Mouse (Mus musculus): Measurements from ENCODE around the gene Vps8. TPM values are rescaled to one million over a fixed set of nuclear protein-coding genes. Genes with fewer than 3 reads are reported as not detected.
A peak's percentile ranks its signal among the peaks of the same experiment; 100 is the strongest.

Vps8 gene
- 10 to 100 TPM; 56.1 to 58.1 TPM for total RNA-seq (2021)
- long read RNA-seq, experiment 1, full-length matches to known transcripts, result 27 of 46 reads
- long read RNA-seq, experiment 1, partial matches to known transcripts, result 11 of 46 reads
- long read RNA-seq, experiment 1, other reads (novel, unspliced or antisense), result 8 of 46 reads
- long read RNA-seq, experiment 2, full-length matches to known transcripts, result 19 of 30 reads
- long read RNA-seq, experiment 2, partial matches to known transcripts, result 5 of 30 reads
- long read RNA-seq, experiment 2, other reads (novel, unspliced or antisense), result 6 of 30 reads

GRCm38 (mm10) chr16:21422645-21423545, at the start of gene Vps8:
Gene Vps8, plus strand, starts transcription at chr16:21423118.
- DNase-seq (ENCODE audit: low spot score in 2 of 2), result peak; percentile 89 to 92

DNA sequence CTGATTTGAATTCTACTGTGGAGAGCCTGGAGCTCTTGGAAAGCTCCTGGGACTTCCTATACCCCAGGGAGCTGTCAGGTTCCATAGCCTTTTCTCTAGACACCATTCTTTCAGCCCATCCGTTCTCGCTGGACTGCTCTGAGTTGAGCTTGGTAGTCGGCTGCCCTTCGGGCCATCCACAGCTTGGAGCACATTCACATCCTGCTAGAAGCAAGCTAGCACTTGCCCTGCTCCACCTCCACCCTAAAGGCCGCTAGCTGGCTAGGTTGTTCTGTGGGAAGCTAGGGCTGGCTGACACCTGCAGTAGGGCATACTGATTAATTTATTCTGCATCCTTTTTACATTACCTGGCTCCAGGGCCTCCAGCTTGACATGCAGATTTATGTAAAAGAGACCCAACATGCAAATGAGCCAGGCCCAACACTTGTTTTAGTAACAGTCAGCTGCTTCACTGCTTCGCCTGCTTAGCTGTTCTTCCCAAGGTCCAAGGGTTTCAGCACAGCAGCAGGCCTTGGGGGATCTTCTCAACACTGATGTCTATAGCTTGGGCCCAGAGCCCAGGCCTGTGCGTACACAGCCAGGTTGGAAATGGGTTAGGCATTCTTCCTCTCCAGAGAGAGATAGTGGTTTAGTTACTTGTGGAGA, 49.5 kb upstream of the Vps8 start:
- peak; percentile 41 to 56 for DNase-seq (ENCODE audit: low spot score in 2 of 2)

DNA sequence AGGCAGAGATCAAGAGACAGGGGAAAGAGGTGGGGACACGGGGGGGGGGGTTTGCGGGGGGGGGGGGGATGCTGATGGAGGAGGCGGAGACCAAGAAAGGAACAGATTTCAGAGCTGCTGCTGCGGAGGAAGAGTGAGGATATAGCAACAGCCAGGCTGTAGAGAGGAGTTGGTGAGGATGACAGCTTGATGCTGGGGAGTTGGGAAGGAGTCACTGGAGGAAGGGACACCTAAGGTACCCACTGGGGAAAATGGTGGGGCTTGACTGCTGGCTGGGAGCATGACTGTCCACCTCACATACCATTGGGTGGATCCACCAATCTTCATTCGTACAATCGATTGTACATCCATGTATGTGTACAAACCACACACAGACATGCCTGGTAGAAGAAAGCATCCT, 48.9 kb upstream of the Vps8 start:
- peak; percentile 29 to 53 for DNase-seq (ENCODE audit: low spot score in 2 of 2)

GRCm38 (mm10) chr16:21375147-21375546, 47.8 kb upstream of the Vps8 start:
- no peak for DNase-seq (ENCODE audit: low spot score in 2 of 2)

- no peak for DNase-seq (ENCODE audit: low spot score in 2 of 2)
Observed at GRCm38 (mm10) chr16:21376316-21376715, 46.6 kb upstream of the Vps8 start.

DNA sequence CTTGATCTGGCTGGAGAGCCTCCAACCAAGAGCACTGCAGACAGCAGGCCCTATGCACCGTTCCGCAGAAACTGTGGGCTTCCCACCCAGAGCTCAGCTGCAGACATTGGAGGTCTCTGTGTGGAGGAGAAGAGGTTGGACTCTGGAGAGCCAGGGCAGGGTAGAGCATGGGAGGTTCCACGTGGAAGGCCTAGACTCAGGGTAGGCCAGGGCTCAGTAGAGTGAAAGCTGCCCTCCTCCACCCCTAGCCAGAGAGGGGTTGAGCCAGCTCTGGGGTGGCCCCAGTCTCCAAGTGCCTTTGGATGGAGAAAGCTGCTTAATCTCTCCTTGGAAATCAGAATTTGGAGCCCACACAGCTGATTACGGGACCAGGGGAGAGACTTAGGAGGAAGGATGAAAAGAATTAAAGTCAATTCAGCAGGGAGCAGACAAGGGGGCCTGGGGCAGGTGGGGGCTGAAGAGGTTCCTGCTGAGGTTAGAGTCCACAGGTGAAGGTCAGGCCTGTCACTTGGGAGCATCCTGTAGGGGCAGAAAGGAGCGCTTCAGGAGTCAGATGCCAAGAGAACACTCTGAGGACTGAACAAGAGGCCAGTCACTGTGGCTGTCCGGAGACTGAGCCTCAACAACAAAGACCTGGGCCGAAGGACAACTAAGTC, 45.8 kb upstream of the Vps8 start:
- no peak for DNase-seq (ENCODE audit: low spot score in 2 of 2)

- DNase-seq (ENCODE audit: low spot score in 2 of 2), result no peak
Observed at GRCm38 (mm10) chr16:21377605-21377968, 45.3 kb upstream of the Vps8 start.

DNA sequence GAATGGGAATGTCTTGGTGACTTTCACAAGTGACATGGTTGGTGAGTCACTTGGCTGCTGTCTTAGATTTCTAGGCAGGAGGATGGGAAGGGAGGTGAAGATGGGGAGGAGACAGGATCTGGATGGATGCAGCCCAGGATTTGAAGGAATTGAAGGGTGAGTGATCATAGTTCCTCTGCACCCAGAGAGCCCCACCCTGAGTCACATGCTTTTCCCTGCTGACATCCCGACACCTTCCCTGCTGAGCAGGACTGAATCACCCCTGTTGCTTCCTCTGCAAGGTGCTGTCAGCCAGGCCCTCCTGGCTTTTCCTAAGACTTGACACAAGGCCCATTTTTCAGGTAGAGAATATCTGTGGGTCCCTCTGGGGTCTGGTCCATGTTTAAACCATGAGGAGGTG, 41.4 kb upstream of the Vps8 start:
- DNase-seq (ENCODE audit: low spot score in 2 of 2), result no peak

DNA sequence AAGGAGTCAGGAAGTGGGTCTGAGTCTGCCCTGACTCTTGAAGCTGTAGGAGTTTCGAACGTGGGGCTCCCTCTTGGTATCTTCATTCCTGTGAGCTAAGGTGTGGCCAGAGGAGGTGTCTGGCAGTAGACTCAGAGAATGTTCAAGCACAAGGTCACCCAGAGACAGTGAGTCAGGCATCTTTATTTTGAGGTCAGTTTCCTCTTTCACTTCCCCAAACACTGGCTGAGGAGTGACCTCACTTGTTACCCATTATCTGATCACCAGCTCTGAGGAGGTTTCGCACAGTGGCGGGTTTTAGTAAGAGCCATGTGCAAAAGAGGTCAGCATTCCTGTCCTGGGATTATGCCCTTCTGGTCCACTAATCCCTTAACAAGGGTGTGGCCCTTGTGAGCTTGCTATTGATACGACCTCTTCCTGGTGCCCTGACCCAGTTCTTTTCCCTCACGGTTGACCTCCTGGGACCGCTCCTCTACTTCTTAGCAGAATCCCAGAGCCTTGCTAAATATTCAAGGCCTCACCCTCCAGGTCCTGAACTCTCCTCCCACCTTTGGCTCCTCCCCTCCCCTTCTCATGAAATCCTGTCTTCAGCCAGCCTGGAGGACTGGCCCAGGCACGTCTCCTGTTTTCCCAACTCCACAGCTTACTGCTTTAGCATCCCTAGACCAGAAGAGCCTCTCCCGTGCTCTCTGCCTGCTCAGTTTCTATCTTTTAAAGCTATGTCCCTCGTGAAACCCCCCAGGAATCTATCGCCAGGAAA, 40.6 kb upstream of the Vps8 start:
- DNase-seq (ENCODE audit: low spot score in 2 of 2), result no peak

GRCm38 (mm10) chr16:21385926-21386881, 36.7 kb upstream of the Vps8 start:
- no peak for DNase-seq (ENCODE audit: low spot score in 2 of 2)

GRCm38 (mm10) chr16:21389316-21389715, 33.6 kb upstream of the Vps8 start:
- no peak for DNase-seq (ENCODE audit: low spot score in 2 of 2)

- DNase-seq (ENCODE audit: low spot score in 2 of 2), result no peak
Observed at GRCm38 (mm10) chr16:21390744-21391143, 32.2 kb upstream of the Vps8 start.

DNA sequence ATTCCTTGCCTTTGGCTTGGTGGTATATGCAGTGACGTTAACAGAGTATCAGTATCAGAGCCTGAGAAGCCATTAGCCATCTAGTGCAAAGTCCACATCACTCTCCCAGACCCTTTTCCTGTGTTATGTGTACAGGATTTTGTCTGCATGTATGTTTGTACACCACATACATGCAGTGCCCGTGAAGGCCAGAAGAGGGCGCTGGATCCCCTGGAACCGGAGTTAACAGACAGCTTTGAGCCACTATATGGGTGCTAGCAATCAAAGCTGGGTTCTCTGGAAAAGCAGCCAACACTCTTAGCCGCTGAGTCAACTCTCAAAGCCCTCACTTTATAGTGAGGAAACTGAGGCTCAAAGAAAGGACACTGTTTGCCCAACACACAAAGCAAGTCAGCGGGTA, 30.8 kb upstream of the Vps8 start:
- DNase-seq (ENCODE audit: low spot score in 2 of 2), result no peak

GRCm38 (mm10) chr16:21392517-21393112, 30.3 kb upstream of the Vps8 start:
- DNase-seq (ENCODE audit: low spot score in 2 of 2), result peak; percentile 87 to 88

- no peak for DNase-seq (ENCODE audit: low spot score in 2 of 2)
Observed at GRCm38 (mm10) chr16:21395546-21395945, 27.4 kb upstream of the Vps8 start.

GRCm38 (mm10) chr16:21397681-21398080, 25.2 kb upstream of the Vps8 start:
- no peak for DNase-seq (ENCODE audit: low spot score in 2 of 2)

DNA sequence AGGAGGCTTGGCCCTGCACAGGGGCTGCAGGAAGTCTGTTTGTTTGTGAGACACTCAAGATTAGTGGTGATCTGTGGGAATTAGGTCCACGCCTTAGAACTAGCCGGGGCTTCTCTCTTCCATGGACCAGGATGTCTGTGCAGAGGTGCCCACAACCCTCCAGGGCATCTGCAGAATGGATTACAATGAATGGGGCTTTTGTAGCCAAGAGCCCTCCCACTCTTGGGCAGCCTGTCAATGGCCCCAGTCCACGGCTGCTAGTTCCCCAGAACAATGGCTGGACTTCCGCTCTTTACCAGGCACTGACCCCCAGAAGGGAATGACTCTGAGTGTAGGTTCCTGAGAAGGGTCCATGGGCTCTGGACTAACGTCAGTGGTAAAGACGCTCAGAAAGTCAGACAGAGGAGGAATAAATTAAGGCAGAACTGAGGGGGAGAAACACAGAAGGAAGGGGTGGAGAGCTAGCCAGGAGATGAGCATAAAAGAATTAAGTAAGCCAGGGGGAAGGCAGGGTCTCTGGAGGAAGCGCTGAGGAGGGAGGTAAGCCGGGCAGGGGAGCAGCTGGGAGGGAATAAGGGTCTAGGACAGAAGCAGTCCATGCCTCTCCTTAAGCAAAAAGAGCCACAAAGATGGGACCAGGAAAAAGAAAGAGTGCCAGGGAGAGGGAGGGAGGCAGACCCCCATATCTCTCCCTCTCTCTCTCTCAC, 24.4 kb upstream of the Vps8 start:
- no peak for DNase-seq (ENCODE audit: low spot score in 2 of 2)

GRCm38 (mm10) chr16:21399942-21400341, 23.0 kb upstream of the Vps8 start:
- DNase-seq (ENCODE audit: low spot score in 2 of 2), result no peak

Measured in left cerebral cortex, adult 18-20 months (tissue).